Mouse (Mus musculus) E14TG2a.4 (cell line): Measurements from ENCODE around the gene Gcgr.

Experiments
- CTCF ChIP-seq: conservative IDR thresholded peaks from 2 replicates; pipeline ENCODE4 v1.5.1; 2014; ENCODE audit warnings: low read length
- NANOG ChIP-seq: IDR thresholded peaks from 2 replicates; pipeline ENCODE4 v1.6.1; 2014; ENCODE audit warnings: borderline replicate concordance, low read length, mixed read lengths
- POU5F1 ChIP-seq: IDR thresholded peaks from 2 replicates; pipeline ENCODE4 v1.6.1; 2014; ENCODE audit warnings: low read length, borderline replicate concordance

- no peak for TF ChIP-seq POU5F1
- peak; percentile 10; the same call in 1 of the 2 replicates for TF ChIP-seq CTCF
- TF ChIP-seq NANOG: no peak
These were observed 53.4 kb downstream of the Gcgr start for GRCm38 (mm10) chr11:120583937-120584336.
